Mouse (Mus musculus) limb, embryonic 11.5 days (tissue): Measurements from ENCODE around the gene Amer3. TPM values are rescaled to one million over a fixed set of nuclear protein-coding genes. Genes with fewer than 3 reads are reported as not detected.

ENCODE experiments used
- ATAC-seq: fragments of 200-750 bp; cut with Nextera tagmentation; 2 replicates; pipeline ENCODE4 v1.8.0; 2017; ENCODE audit warnings: low read depth; ENCODE audit not compliant: insufficient number of reproducible peaks, low FRiP score, low TSS enrichment
- DNase-seq: peaks from one replicate; pipeline ENCODE4 v3.0.0-alpha.2; 2015; ENCODE audit warnings: low spot score
- H3K27ac ChIP-seq: fragments of 300-500 bp; sonication (generic); replicated peaks from 2 replicates; pipeline ENCODE4 v1.5.1; 2014; ENCODE audit warnings: low read depth, mild to moderate bottlenecking, low read length
- H3K27me3 ChIP-seq: fragments of 300-500 bp; sonication (generic); 2 replicates; pipeline ENCODE4 v1.6.1; 2014; ENCODE audit warnings: mild to moderate bottlenecking, low read length, mixed read lengths; ENCODE audit not compliant: control insufficient read depth, insufficient read depth
- H3K36me3 ChIP-seq: fragments of 300-500 bp; sonication (generic); 2 replicates; pipeline ENCODE4 v1.6.1; 2014; ENCODE audit warnings: mild to moderate bottlenecking, low read length, moderate library complexity, mixed read lengths; ENCODE audit not compliant: control insufficient read depth, insufficient read depth
- H3K4me1 ChIP-seq: fragments of 300-500 bp; sonication (generic); 2 replicates; pipeline ENCODE4 v1.6.1; 2014; ENCODE audit warnings: low read length, mixed read lengths; ENCODE audit not compliant: control insufficient read depth, insufficient read depth
- H3K4me2 ChIP-seq: fragments of 300-500 bp; sonication (generic); 2 replicates; pipeline ENCODE4 v1.6.1; 2014; ENCODE audit warnings: low read depth, mild to moderate bottlenecking, moderate library complexity; ENCODE audit not compliant: severe bottlenecking
- H3K4me3 ChIP-seq: fragments of 300-500 bp; sonication (generic); 2 replicates; pipeline ENCODE4 v1.5.1; 2014; ENCODE audit warnings: low read depth, low read length
- H3K9ac ChIP-seq: fragments of 300-500 bp; sonication (generic); 2 replicates; pipeline ENCODE4 v1.6.1; 2014; ENCODE audit warnings: mild to moderate bottlenecking, low read length
- H3K9me3 ChIP-seq: fragments of 300-500 bp; sonication (generic); 2 replicates; pipeline ENCODE4 v1.6.1; 2016; ENCODE audit warnings: low read length; ENCODE audit not compliant: control insufficient read depth
- WGBS: fragments of 180-500 bp; shearing (Covaris S2); extraction: QIAGEN DNeasy Blood & Tissue Kit; methylation state at CpG from one replicate; pipeline ENCODE4 v1.1.7; 2014; 5-methylcytosine and 5-hydroxymethylcytosine counted together
- polyA plus RNA-seq: library from polyadenylated mRNA; unstranded; fragments of >200 nt; fragmentation: Nextera tagmentation; extraction: Ambion mirVana; gene quantifications from 2 replicates; pipeline ENCODE4 v1.2.1, GENCODE M21; 2014

The Amer3 gene
- polyA plus RNA-seq, 1 experiment from 2014 or later: 0.05 TPM

DNA sequence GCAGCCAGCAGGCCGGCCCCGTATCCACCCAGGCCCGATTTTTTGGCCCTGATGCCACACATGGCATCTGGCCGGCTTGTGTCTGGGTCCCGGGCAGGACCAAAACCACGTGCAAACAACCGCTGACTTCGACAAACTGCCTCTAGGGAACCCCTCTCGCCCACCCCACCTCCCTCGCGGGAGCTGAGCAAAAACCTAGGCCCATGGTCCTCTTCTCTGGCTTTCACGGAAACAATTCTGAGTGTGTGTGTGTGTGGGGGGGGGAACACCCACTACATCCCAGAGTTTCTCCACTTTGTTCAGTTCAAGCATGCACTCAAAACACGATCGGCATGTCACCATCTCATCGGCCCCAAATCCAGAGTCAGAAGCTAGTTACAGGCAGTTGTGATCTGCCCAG lies 18.6 kb upstream of the Amer3 start, which contains the start of gene Prss40:
Prss40 (minus strand) TSS at position 101 of the 400 bp plus-strand sequence.
- H3K36me3 ChIP-seq: no peaks in the 10 kb centered on the region
- no peak within 1 kb of the TSS for H3K9ac ChIP-seq
- H3K4me2 ChIP-seq: no peak within 1 kb of the TSS
- H3K4me3 ChIP-seq: no peak within 1 kb of the TSS
- H3K9me3 ChIP-seq: no peaks in the 10 kb centered on the region
- DNase-seq (no peak), ATAC-seq (no peak)
- H3K4me1 ChIP-seq: no peaks in the 10 kb centered on the region
- H3K27me3 ChIP-seq: no peaks in the 10 kb centered on the region
- H3K27ac ChIP-seq: no peak within 1 kb of the TSS
- WGBS: 91% methylated on average over 15 of the region's 15 CpGs

DNA sequence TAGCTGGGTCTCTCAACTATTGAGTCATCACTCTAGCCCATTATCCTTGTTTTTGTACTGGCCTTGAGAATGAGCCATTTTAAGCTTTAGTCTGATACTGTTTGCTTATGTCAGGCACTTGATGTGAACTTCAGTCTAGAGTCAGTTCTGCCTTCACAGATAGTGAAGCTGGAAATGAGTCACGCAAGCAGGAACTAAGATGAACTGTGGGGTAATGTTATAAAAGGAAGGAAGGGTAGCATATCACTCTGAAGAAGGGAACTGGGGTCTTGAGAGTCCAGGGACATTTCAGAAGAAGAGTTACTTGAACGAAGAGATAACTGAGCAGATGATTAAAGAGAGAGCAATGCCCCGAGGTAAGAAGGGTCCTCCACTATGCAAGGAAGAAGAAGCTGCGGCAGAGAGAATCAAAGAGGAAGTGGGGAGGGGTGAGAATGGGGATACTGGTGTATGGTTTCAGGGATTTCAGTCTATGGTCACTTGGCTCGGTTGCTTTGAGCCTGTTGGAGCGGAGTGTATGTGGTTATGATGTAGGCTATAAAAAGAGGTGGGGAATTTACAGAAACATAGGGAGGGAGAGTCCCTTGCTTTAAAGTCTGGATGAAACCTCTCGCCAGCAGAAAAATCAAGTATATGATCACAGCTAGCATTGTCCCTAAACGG lies 14.9 kb upstream of the Amer3 start:
- no peak overlapping the region for H3K4me2 ChIP-seq
- no peaks in the 10 kb centered on the region for H3K36me3 ChIP-seq
- no peaks in the 10 kb centered on the region for H3K9me3 ChIP-seq
- no peak overlapping the region for H3K27ac ChIP-seq
- WGBS: 76% methylated on average over 8 of the region's 8 CpGs
- H3K27me3 ChIP-seq: no peaks in the 10 kb centered on the region
- DNase-seq (no peak), ATAC-seq (no peak)
- H3K4me1 ChIP-seq: no peaks in the 10 kb centered on the region
- H3K9ac ChIP-seq: no peak overlapping the region
- no peak overlapping the region for H3K4me3 ChIP-seq

DNA sequence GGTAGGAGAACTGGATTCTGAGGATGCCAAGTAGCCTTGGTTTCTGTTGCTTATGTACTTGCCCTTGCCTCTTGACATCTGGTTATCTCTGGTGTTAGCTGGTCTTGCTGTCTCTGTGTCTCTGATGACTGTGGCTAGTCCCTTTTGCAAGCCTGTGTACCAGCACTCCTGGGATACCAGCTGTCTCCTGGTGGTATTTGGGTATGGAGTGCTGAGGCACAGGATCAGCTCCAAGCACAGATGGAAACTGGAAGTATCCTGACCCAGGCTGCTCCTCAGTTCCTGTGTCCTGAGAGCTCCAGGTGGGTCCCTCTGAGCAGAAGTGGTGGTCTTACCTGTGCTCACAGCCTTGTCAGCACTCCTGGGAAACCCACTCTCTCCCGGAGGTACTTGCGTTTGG lies 11.3 kb upstream of the Amer3 start:
- no peak overlapping the region for H3K4me3 ChIP-seq
- no peaks in the 10 kb centered on the region for H3K9me3 ChIP-seq
- H3K4me1 ChIP-seq: no peaks in the 10 kb centered on the region
- no peak for ATAC-seq
- no peak overlapping the region for H3K27ac ChIP-seq
- 96% methylated on average over 2 of the region's 2 CpGs for WGBS
- H3K36me3 ChIP-seq: no peaks in the 10 kb centered on the region
- no peak for DNase-seq
- H3K27me3 ChIP-seq: no peaks in the 10 kb centered on the region
- no peak overlapping the region for H3K4me2 ChIP-seq
- no peak overlapping the region for H3K9ac ChIP-seq

DNA sequence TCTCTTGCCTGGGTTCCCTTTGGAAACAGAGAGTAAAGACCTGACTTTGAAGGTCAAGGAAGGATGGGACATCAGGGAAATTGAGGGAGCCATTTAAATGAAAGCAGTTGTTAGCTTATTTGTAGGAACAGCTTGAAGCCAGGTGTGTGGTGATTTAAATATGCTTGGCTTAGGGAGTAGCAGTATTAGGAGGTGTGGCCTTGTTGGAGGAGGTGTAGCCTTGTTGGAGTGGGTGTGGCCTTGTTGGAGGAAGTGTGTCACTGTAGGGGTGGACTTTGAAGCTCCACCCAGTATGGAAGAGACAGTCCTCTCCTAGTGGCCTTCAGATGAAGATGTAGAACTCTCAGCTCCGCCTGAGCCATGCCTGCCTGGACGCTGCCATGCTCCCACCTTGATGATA lies 9.6 kb upstream of the Amer3 start:
- Histone ChIP-seq H3K4me3 (no peak overlapping the region), H3K27ac (no peak overlapping the region), H3K4me1 (no peaks in the 10 kb centered on the region), H3K9me3 (no peaks in the 10 kb centered on the region), H3K4me2 (no peak overlapping the region), H3K36me3 (no peaks in the 10 kb centered on the region), H3K27me3 (no peaks in the 10 kb centered on the region), H3K9ac (no peak overlapping the region)
- DNase-seq (no peak), ATAC-seq (no peak)
- 89% methylated on average over 2 of the region's 2 CpGs for WGBS

DNA sequence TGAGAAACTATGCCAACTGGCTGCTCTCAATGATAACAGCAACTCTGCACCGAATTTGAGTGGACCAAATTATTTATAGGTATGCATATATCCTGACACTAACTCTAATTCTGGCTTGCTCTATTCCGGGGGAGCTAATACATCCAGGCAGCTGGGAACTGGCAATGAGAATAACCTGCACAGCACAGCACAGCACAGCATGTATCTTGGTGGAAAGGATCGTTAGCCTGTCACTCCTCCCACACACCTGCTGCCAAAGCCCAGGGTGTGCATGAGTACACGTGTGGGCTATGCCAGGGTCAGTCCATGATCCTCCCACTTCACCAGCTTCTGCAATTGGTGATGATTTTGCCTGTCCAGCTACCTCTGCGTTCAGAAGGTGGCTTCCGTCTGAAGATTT lies 8.0 kb upstream of the Amer3 start:
- no peak overlapping the region for H3K4me3 ChIP-seq
- no peak overlapping the region for H3K4me2 ChIP-seq
- WGBS: 80% methylated on average over 6 of the region's 6 CpGs
- ATAC-seq (no peak), DNase-seq (no peak)
- no peak overlapping the region for H3K9ac ChIP-seq
- no peaks in the 10 kb centered on the region for H3K9me3 ChIP-seq
- H3K27me3 ChIP-seq: no peaks in the 10 kb centered on the region
- no peaks in the 10 kb centered on the region for H3K36me3 ChIP-seq
- no peak overlapping the region for H3K27ac ChIP-seq
- H3K4me1 ChIP-seq: no peaks in the 10 kb centered on the region

DNA sequence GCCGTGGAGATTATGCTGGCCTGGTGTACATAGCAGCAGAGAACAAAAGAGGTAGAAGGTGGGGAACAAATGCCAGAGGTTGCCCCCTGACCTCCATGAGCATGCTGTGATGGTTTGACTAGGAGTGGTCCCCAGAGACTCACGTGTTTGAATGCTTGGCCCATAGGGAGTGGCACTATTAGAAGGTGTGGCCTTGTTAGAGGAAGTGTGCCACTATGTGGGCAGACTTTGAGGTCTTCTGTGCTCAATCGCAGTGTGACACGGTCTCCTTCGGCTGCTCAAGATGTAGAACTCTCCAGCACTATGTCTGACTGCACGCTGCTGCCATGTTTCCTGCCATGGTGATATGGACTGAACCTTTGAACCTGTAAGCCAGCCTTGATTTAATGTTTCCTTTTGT lies 6.2 kb upstream of the Amer3 start:
- no peak overlapping the region for H3K4me3 ChIP-seq
- H3K9ac ChIP-seq: no peak overlapping the region
- H3K36me3 ChIP-seq: no peaks in the 10 kb centered on the region
- WGBS: 82% methylated on average over 6 of the region's 6 CpGs
- H3K9me3 ChIP-seq: no peaks in the 10 kb centered on the region
- ATAC-seq (no peak), DNase-seq (no peak)
- no peak overlapping the region for H3K27ac ChIP-seq
- H3K4me2 ChIP-seq: no peak overlapping the region
- no peaks in the 10 kb centered on the region; the same call in 1 of the 2 replicates for H3K27me3 ChIP-seq
- H3K4me1 ChIP-seq: no peaks in the 10 kb centered on the region

DNA sequence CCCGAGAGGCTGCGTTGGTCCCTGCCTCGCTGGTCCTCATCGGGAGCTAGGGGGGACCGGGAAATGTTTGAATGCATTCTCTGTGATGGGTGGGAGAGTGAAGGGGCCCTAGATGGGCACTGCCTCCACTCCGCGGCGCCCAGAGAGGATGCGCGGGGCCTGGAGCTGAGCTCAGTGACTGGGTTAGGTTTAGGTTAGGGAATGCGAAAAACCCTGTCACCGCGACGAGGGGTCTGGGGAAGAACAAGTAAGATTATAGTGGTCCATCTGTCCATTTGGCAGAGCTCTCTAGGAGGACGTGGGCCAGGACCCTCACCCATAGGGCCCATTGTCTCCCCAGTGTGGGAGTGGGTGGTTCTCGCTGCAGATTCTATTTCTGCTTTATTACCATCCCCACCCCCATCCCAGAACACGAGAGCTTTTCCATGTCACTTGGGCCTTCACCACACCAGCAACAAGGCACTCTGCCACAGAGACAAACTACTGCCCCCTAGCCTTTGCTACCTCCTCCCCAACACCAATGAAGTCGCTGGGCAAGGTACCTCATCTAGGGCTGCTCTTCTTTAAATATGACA lies 412 bp downstream of the Amer3 start:
- Histone ChIP-seq H3K9ac (no peak overlapping the region), H3K4me1 (no peaks in the 10 kb centered on the region), H3K27ac (no peak overlapping the region), H3K9me3 (no peaks in the 10 kb centered on the region), H3K36me3 (no peaks in the 10 kb centered on the region), H3K4me3 (peak overlapping the region; percentile 29), H3K27me3 (peaks cover 17% of the 10 kb centered on the region), H3K4me2 (peak overlapping the region; percentile 68)
- 2% methylated on average over 18 of the region's 18 CpGs for WGBS
- DNase-seq (no peak), ATAC-seq (0 out of 2 replicates have a peak, but pooled peaks have one; percentile 21)

DNA sequence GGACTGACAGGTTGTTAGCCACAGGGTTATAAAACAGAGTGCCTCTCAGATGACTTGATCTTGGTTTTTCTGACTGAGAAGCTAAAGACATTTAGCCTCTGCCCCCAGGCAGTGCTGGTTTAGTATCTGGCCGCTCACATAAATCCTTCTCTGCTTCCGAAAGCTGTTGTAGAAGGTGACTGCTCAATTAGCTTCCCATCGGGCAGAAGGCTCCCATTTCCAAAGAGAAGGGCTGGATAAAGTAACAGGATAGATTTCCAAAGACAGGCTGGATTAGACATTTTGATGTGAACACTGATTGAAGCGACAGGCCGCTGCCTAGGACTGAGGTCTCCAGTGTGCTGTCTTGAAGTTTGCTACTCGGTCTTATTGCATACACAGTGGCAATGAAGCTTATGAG lies 2.8 kb downstream of the Amer3 start:
- Histone ChIP-seq H3K27me3 (peaks cover 17% of the 10 kb centered on the region), H3K4me1 (no peaks in the 10 kb centered on the region), H3K4me2 (no peak overlapping the region), H3K36me3 (no peaks in the 10 kb centered on the region), H3K9ac (no peak overlapping the region), H3K9me3 (no peaks in the 10 kb centered on the region), H3K4me3 (no peak overlapping the region), H3K27ac (no peak overlapping the region)
- 60% methylated on average over 6 of the region's 6 CpGs for WGBS
- no peak for ATAC-seq
- no peak for DNase-seq
